Mouse (Mus musculus) kidney, embryonic 14.5 days (tissue): ENCODE measurements around the gene Prkab1. TPM values are rescaled to one million over a fixed set of nuclear protein-coding genes. Genes with fewer than 3 reads are reported as not detected.

Experiments
- ATAC-seq: fragments of 200-750 bp; cut with Nextera tagmentation; 2 replicates; pipeline ENCODE4 v1.8.0; 2017; ENCODE audit warnings: moderate number of reproducible peaks, mild to moderate bottlenecking, moderate TSS enrichment, moderate library complexity; ENCODE audit not compliant: low FRiP score, low TSS enrichment
- H3K27ac ChIP-seq: fragments of 300-500 bp; sonication (generic); 2 replicates; pipeline ENCODE4 v1.5.1; 2014; ENCODE audit warnings: low read depth, mild to moderate bottlenecking, low read length, moderate library complexity, mixed read lengths
- H3K27me3 ChIP-seq: fragments of 300-500 bp; sonication (generic); 2 replicates; pipeline ENCODE4 v1.6.1; 2014; ENCODE audit warnings: mild to moderate bottlenecking, low read length; ENCODE audit not compliant: control insufficient read depth, insufficient read depth
- H3K36me3 ChIP-seq: fragments of 300-500 bp; sonication (generic); 2 replicates; pipeline ENCODE4 v1.6.1; 2014; ENCODE audit warnings: low read length, mixed read lengths; ENCODE audit not compliant: control insufficient read depth, insufficient read depth
- H3K4me1 ChIP-seq: fragments of 300-500 bp; sonication (generic); 2 replicates; pipeline ENCODE4 v1.6.1; 2014; ENCODE audit warnings: low read length, mixed read lengths; ENCODE audit not compliant: control insufficient read depth, insufficient read depth
- H3K4me2 ChIP-seq: fragments of 300-500 bp; sonication (generic); replicated peaks from 2 replicates; pipeline ENCODE4 v1.6.1; 2014; ENCODE audit warnings: low read depth, mild to moderate bottlenecking, low read length
- H3K4me3 ChIP-seq: fragments of 300-500 bp; sonication (generic); 2 replicates; pipeline ENCODE4 v1.5.1; 2014; ENCODE audit warnings: mild to moderate bottlenecking, low read length
- H3K9ac ChIP-seq: fragments of 300-500 bp; sonication (generic); 2 replicates; pipeline ENCODE4 v1.6.1; 2014; ENCODE audit warnings: low read depth, mild to moderate bottlenecking, low read length, moderate library complexity
- H3K9me3 ChIP-seq: fragments of 300-500 bp; sonication (generic); 2 replicates; pipeline ENCODE4 v1.6.1; 2016; ENCODE audit warnings: low read length; ENCODE audit not compliant: control insufficient read depth
- WGBS: fragments of 180-500 bp; shearing (Covaris S2); extraction: QIAGEN DNeasy Blood & Tissue Kit; methylation state at CpG from one replicate; pipeline ENCODE4 v1.1.7; 2014; 5-methylcytosine and 5-hydroxymethylcytosine counted together
- polyA plus RNA-seq: library from polyadenylated mRNA; unstranded; fragments of >200 nt; fragmentation: Nextera tagmentation; extraction: Ambion mirVana; gene quantifications from 2 replicates; pipeline ENCODE4 v1.2.1, GENCODE M21; 2014

Gene Prkab1
- polyA plus RNA-seq, 1 experiment from 2014 or later = 85.5 TPM

GRCm38 (mm10) chr5:116039706-116040105 lies 15.4 kb upstream of the Prkab1 start:
- Histone ChIP-seq H3K9ac (no peak overlapping the region), H3K36me3 (no peaks in the 10 kb centered on the region), H3K4me3 (no peak overlapping the region; the same call in 1 of the 2 replicates), H3K4me1 (no peaks in the 10 kb centered on the region), H3K27me3 (no peaks in the 10 kb centered on the region), H3K4me2 (peak overlapping the region; percentile 24), H3K27ac (no peak overlapping the region), H3K9me3 (no peaks in the 10 kb centered on the region)
- ATAC-seq = no peak
- WGBS = 21% methylated on average over 11 of the region's 11 CpGs

GRCm38 (mm10) chr5:116037731-116038130 lies 13.4 kb upstream of the Prkab1 start:
- Histone ChIP-seq H3K4me3 (no peak overlapping the region), H3K36me3 (no peaks in the 10 kb centered on the region), H3K4me2 (no peak overlapping the region), H3K9me3 (no peaks in the 10 kb centered on the region), H3K27me3 (no peaks in the 10 kb centered on the region), H3K27ac (no peak overlapping the region), H3K9ac (no peak overlapping the region), H3K4me1 (no peaks in the 10 kb centered on the region)
- ATAC-seq = no peak
- 59% methylated on average over 12 of the region's 12 CpGs for WGBS

GRCm38 (mm10) chr5:116036465-116036864 lies 12.2 kb upstream of the Prkab1 start:
- Histone ChIP-seq H3K36me3 (no peaks in the 10 kb centered on the region), H3K9ac (no peak overlapping the region), H3K4me2 (no peak overlapping the region), H3K4me1 (no peaks in the 10 kb centered on the region), H3K27me3 (no peaks in the 10 kb centered on the region), H3K27ac (no peak overlapping the region), H3K9me3 (no peaks in the 10 kb centered on the region), H3K4me3 (no peak overlapping the region)
- no peak for ATAC-seq
- 71% methylated on average over 16 of the region's 16 CpGs for WGBS

DNA sequence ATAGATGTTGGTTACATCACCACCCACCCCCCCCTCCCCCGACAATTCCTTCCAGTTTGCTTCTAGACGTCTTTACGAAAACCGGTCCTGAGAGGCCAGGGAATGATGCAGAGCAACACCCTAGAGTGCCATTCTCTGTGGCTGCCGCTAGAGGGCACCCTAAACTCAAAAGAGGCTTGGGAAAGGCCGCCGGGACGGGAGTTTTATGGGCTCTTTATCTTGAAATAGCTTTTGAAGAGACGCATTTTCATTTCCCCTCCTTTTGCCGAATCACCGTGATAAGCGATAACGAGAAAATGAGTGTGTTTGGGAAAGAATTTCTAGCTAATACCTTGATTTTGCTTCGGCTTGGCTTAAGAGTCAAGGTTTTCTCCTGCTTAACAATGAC lies 6.9 kb upstream of the Prkab1 start:
- WGBS = 3% methylated on average over 14 of the region's 14 CpGs
- Histone ChIP-seq H3K36me3 (no peaks in the 10 kb centered on the region), H3K4me2 (peak overlapping the region; percentile 36; the same call in 1 of the 2 replicates), H3K27me3 (no peaks in the 10 kb centered on the region; the same call in 1 of the 2 replicates), H3K4me3 (no peak overlapping the region), H3K9me3 (no peaks in the 10 kb centered on the region), H3K4me1 (peaks cover 4% of the 10 kb centered on the region; the same call in 1 of the 2 replicates), H3K9ac (no peak overlapping the region), H3K27ac (no peak overlapping the region)
- ATAC-seq = no peak

GRCm38 (mm10) chr5:116030566-116031189 lies 6.4 kb upstream of the Prkab1 start:
- ATAC-seq = no peak; the same call in 1 of the 2 replicates

DNA sequence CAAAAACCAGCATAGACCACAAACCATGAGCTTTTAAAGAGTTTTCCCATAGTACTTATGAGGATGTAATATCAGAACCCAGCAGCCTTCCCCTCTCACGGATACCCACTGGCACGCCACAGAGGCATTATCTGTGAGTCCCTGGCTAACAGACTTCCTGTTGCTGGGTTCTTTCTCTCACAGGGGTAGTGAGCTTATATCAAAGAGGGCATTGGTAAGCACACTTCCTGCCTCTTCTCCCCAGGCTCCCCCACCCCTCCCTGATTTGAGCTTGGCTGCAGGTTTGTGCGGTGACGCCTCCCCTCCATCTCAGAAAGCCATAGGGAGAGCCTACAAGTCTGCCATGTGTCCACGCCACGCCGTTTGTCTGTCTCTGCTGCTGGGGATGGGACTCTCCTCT lies 4.8 kb upstream of the Prkab1 start:
- no peak for ATAC-seq
- Histone ChIP-seq H3K9ac (no peak overlapping the region), H3K4me3 (no peak overlapping the region), H3K4me1 (peaks cover 4% of the 10 kb centered on the region; the same call in 1 of the 2 replicates), H3K36me3 (no peaks in the 10 kb centered on the region), H3K27ac (no peak overlapping the region), H3K27me3 (no peaks in the 10 kb centered on the region; the same call in 1 of the 2 replicates), H3K4me2 (no peak overlapping the region), H3K9me3 (no peaks in the 10 kb centered on the region)
- 69% methylated on average over 7 of the region's 7 CpGs for WGBS

More at GRCm38 (mm10) chr5:116030566-116031189, 6.4 kb upstream of the Prkab1 start:
- H3K27me3 ChIP-seq = no peaks in the 10 kb centered on the region; the same call in 1 of the 2 replicates
- H3K9me3 ChIP-seq = no peaks in the 10 kb centered on the region
- H3K4me2 ChIP-seq = peak overlapping the region; percentile 36
- H3K4me3 ChIP-seq = 0 out of 2 replicates have a peak overlapping the region, but pooled peaks have one; percentile 7
- H3K9ac ChIP-seq = no peak overlapping the region
- H3K27ac ChIP-seq = no peak overlapping the region
- H3K36me3 ChIP-seq = no peaks in the 10 kb centered on the region
- WGBS = 6% methylated on average over 19 of the region's 19 CpGs
- H3K4me1 ChIP-seq = peaks cover 4% of the 10 kb centered on the region; the same call in 1 of the 2 replicates

- Histone ChIP-seq H3K9ac (no peak overlapping the region), H3K4me1 (peaks cover 4% of the 10 kb centered on the region; the same call in 1 of the 2 replicates), H3K36me3 (peaks cover 5% of the 10 kb centered on the region), H3K4me2 (no peak overlapping the region), H3K9me3 (no peaks in the 10 kb centered on the region), H3K4me3 (no peak overlapping the region), H3K27ac (no peak overlapping the region), H3K27me3 (no peaks in the 10 kb centered on the region; the same call in 1 of the 2 replicates)
- no peak for ATAC-seq
- WGBS = 91% methylated on average over 14 of the region's 14 CpGs
These were observed 2.3 kb upstream of the Prkab1 start for GRCm38 (mm10) chr5:116026561-116026960.

GRCm38 (mm10) chr5:116026107-116026506 lies 1.8 kb upstream of the Prkab1 start:
- Histone ChIP-seq H3K36me3 (peaks cover 10% of the 10 kb centered on the region), H3K27ac (no peak overlapping the region), H3K4me2 (no peak overlapping the region), H3K4me3 (no peak overlapping the region), H3K4me1 (peaks cover 4% of the 10 kb centered on the region; the same call in 1 of the 2 replicates), H3K9ac (no peak overlapping the region), H3K9me3 (no peaks in the 10 kb centered on the region), H3K27me3 (no peaks in the 10 kb centered on the region; the same call in 1 of the 2 replicates)
- WGBS = 88% methylated on average over 5 of the region's 5 CpGs
- no peak for ATAC-seq

DNA sequence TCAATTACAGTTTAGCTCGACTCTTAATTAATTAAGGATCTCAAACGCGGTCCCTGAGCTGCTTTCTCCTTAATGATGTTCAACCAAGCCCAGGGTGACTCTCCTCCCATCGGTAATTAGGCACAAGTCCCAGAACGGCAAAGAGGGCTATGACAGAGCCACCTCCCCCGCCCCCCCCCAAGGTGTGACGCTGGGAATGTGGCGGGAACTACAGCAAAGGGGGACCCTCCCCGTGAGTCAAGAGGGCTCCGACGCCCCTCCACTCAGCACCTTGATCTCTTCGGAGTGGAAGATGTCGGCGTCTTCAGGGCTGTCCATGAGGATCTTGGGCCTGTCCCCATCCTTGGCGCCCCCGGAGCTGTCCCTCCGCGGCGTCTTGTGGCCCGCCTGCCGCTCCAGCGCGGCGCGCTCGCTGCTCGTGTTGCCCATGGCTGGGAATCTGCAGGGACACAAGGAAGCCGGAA lies 455 bp downstream of the Prkab1 start:
- H3K36me3 ChIP-seq = peaks cover 31% of the 10 kb centered on the region
- H3K4me2 ChIP-seq = peak overlapping the region; percentile 63
- H3K4me3 ChIP-seq = peak overlapping the region; percentile 67
- H3K4me1 ChIP-seq = peaks cover 8% of the 10 kb centered on the region; the same call in 1 of the 2 replicates
- H3K27ac ChIP-seq = peak overlapping the region; percentile 75; the same call in 1 of the 2 replicates
- H3K27me3 ChIP-seq = no peaks in the 10 kb centered on the region
- no peaks in the 10 kb centered on the region for H3K9me3 ChIP-seq
- peak overlapping the region; percentile 74 for H3K9ac ChIP-seq
- 0% methylated on average over 28 of the region's 28 CpGs for WGBS
- peak; percentile 65; the same call in 1 of the 2 replicates for ATAC-seq
